Mouse (Mus musculus) regulatory T cell (primary cell): ENCODE measurements around the gene Dennd1a.

Source experiments
- in situ Hi-C: fragments of 300-600 bp; cut with MboI, MseI; formaldehyde crosslinking; loops from one replicate; pipeline ENCODE4 v1.15.1; 2025; ENCODE audit warnings: high pct_unique_total_duplicates

The Dennd1a gene

DNA sequence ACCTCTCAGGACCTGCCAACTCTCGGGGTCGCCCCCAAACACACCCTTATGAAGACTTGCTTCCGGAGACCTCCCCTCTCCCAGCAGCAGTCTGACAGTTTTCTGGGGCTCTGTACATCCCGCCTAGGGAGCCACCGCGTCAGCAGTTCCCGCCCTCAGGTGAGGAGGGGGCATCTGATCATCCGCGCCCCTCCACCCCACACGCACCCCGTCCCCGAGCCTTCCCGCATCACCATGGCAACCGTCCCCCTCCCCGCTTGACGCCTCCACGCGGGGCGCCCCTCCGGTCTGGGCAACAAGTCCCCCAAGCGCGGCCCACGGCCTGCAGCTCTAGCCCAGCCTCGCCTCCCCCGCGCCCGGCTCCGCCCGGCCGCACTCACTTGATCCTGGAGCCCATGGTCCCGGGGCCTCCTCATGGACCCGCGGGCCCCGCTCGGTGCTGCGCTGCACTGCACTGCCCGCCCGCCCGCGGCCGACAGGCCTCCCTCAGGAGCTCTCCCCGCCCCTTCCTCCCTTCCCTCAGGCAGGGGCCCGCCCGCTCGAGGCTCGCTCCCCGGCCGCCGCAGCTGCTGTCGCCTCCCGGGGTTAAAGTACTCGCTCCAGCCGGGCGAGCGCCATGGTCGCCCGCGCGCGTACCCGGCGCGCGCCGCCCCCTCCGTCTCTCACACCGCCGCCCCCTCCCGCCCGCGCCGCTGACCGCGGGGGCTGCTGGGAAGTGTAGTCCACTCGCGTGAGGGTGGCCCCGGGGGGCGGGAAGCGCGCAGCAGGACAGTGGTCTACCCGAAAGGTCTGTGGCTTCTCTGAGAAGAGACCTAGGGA, at the start of gene Dennd1a:
Dennd1a (minus strand) TSS at position 658 of the 819 bp plus-strand sequence.
- in situ Hi-C loops: loop anchor here (10.0 kb wide), 1 partner anchor 88 kb away; no protein-coding TSS in a partner anchor

GRCm38 (mm10) chr2:38336606-38337005, 49.4 kb upstream of the Dennd1a start:
- in situ Hi-C loops: no loop called here

- in situ Hi-C loops: no loop called here
Measured at GRCm38 (mm10) chr2:38333586-38334119, 46.5 kb upstream of the Dennd1a start.

DNA sequence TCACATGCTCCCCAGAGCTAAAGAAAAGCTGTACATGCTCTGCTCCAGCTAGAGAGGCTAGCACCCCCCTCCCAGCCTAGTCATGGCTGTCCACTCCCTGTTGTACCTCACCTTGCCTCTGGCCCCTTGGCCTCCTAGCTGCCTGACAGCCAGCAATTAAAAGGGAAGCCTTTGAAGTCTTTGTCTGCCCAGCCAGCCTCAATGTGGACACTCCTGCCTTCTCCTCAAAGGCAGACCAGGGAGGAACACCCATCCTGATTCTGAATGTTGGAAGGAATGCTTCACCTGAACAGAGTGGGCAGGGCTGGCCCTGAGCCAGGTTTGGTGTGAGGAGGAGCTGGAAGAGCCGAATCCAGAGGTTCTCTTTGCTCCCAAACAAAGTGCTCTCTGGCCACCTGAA, 39.5 kb upstream of the Dennd1a start:
- in situ Hi-C loops: no loop called here

DNA sequence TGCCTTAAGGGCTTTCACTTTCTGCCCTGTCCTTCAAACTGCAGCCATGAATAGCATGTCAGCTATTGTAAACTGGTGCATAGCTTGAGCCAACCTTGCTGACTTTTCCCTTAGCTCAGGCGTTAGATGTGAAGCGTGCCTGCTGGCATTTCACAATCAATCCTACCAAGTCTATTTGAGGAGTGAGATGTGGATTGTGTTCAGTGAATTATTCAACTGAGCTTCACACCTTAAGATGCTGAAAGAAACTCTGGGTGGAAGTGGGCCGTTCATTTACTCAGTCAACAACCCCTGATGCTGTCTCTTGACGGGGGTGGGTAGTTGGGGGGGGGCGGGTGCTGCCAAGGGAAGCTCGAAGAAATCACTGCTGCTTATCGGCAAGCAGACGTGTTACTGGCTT, 36.2 kb upstream of the Dennd1a start:
- in situ Hi-C loops: no loop called here

DNA sequence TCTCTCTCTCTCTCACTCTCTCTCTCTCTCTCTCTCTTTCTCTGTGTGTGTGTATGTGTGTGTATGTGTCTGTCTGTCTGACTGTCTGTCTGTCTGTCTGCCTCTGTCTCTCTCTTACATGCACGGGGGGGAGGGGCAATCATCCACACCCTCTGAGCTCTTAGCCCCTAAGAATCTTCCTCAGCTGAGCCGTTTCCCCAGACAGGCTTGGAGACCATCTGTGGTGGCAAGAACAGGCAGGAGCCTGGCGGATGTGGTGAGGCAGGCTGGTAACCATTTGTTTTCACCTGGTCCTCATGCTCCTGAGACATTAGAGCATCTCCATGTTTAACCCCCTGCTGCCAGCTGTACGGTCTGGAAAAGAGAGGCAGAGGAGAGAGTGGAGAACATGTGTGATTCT, 33.7 kb upstream of the Dennd1a start:
- in situ Hi-C loops: no loop called here

GRCm38 (mm10) chr2:38319086-38319485, 31.9 kb upstream of the Dennd1a start:
- in situ Hi-C loops: no loop called here

- in situ Hi-C loops: no loop called here
Measured at GRCm38 (mm10) chr2:38313399-38313798, 26.2 kb upstream of the Dennd1a start.

GRCm38 (mm10) chr2:38312921-38313320, 25.7 kb upstream of the Dennd1a start:
- in situ Hi-C loops: no loop called here

GRCm38 (mm10) chr2:38305152-38305551, 18.0 kb upstream of the Dennd1a start:
- in situ Hi-C loops: no loop called here

DNA sequence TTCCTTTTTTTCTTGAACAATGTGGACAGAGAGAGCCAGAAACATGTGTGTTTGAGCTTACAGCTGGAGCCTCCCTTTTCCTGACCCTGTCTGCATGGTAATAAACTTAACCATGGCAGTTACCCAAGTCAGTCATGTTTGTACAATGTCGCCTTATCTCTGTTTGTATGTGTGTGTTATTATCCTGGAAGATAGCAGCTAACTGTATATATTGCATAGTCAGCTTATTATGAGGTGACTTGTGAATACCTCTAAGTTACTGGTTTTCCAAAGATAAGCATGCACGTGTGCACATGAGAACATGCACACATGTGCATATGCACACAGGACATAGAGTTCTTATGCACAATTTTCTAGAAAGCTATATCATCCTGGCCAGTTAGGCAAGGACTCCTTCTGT, 13.8 kb upstream of the Dennd1a start:
- in situ Hi-C loops: no loop called here

DNA sequence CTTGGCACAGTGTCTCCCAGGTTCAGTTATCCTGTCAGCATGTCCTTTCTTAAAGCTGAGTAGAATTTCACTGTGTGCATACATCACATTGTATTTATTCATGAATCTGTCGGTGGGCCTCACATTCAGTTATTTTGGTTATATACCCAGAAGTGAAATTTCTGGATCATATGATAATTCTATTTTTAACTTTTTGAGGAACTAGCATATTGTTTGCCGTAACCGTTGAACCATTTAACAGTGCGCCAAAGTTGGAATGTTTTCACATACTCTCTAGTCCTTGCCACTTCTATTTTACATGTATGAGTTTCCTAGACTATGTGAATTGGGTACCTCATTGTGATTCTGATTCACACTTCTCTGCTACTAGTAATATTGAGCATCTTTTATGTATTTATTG, 8.7 kb upstream of the Dennd1a start:
- in situ Hi-C loops: no loop called here

GRCm38 (mm10) chr2:38291526-38291925, 4.3 kb upstream of the Dennd1a start:
- in situ Hi-C loops: loop anchor here (5.0 kb wide), 1 partner anchor 104 kb away; no protein-coding TSS in a partner anchor

DNA sequence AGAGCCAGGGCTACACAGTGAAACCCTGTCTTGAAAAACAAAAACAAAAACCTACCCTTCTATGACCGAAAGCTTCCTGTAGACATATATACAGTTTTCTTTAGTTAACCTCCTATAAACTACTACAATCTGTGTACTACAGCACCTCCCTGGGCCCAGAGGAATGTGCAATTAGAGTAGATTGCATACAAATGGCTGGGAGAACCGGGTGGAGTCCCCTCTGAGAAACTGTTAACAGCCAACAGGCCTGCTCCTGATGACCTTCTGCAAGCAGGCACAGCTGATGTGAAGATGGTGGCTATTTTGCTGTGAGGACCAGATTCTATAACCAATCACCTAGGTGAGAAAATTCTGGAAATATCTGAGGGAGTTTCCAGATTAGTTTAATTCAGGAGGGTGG, 1.0 kb upstream of the Dennd1a start:
- in situ Hi-C loops: loop anchor here (10.0 kb wide), 1 partner anchor 87 kb away; no protein-coding TSS in a partner anchor

DNA sequence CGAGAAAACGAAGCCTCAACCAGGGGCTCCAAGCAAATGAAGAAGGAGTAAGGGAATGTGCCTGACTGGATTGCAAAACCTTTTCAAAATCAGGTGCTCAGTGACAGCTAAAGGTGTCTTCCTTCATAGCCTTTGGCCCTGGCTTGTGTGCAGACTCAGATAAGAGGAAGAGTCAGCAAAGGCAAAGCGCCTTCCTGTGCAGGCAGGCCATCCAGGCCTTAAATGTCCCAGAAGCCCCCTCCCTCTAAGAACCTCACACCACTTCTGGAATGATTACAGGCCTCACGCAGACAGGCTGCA, 807 bp downstream of the Dennd1a start:
- in situ Hi-C loops: loop anchor here (10.0 kb wide), 1 partner anchor 88 kb away; no protein-coding TSS in a partner anchor

GRCm38 (mm10) chr2:38285781-38286432, 1.3 kb downstream of the Dennd1a start:
- in situ Hi-C loops: loop anchor here (10.0 kb wide), 1 partner anchor 89 kb away; no protein-coding TSS in a partner anchor

DNA sequence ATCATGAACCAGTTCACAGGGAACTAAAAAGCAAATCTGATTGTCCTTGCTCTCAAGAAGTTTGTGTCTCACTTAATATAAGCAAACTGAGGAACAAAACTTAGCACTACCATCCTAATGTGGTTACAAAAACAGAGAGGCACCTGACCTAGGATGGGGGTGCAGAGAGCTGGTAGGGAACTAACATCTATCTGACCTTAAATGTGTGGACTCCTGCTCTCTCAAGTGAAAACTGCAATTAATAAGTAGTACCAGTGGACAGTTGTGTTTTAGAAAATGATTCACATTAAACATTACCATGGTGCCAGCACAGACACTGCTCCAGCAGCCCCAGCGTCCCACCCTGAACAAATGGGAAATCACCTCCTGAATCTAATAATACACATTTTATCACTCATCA, 3.2 kb downstream of the Dennd1a start:
- in situ Hi-C loops: loop anchor here (10.0 kb wide), 1 partner anchor 91 kb away; no protein-coding TSS in a partner anchor

DNA sequence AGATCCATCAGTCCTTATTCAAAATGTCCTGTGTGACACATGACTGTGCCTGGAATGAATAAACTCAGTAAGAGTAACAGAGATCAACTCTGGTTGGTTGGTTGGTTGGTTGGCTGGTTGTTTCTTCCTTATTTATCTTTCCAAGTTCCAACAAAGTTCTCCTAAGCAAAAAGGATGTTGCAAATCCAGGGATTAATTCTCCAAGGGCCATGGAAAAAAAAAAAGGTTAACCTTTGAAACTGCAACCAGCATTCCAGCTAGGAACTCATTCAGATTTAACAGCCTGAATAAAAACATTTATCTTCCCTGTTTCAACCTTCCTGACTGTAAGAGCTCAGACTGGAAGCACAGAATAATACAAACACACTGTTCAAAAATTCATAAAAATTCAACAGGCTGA, 6.8 kb downstream of the Dennd1a start:
- in situ Hi-C loops: loop anchor here (10.0 kb wide), 1 partner anchor 94 kb away; no protein-coding TSS in a partner anchor

- in situ Hi-C loops: no loop called here
Measured at GRCm38 (mm10) chr2:38274973-38275372, 12.2 kb downstream of the Dennd1a start.

- in situ Hi-C loops: no loop called here
Measured at GRCm38 (mm10) chr2:38263653-38264052, 23.5 kb downstream of the Dennd1a start.

- in situ Hi-C loops: no loop called here
Measured at GRCm38 (mm10) chr2:38259052-38259451, 28.1 kb downstream of the Dennd1a start.

GRCm38 (mm10) chr2:38237616-38238015, 49.6 kb downstream of the Dennd1a start:
- in situ Hi-C loops: no loop called here

- in situ Hi-C loops: no loop called here
Measured at GRCm38 (mm10) chr2:38235593-38235992, 51.6 kb downstream of the Dennd1a start.
